ENCODE assay signal across 8 mouse cellular contexts in genomic region chr4:141254234-141254633, GRCm38 (mm10). TPM values are rescaled to one million over a fixed set of nuclear protein-coding genes. Genes with fewer than 3 reads are reported as not detected.
DNase-seq lines count a peak whose midpoint lies in the region; ATAC-seq and TF ChIP-seq lines count a peak whose summit lies in the region.
"Had no signal": no experiment of that assay in that cellular context is flagged by ENCODE, and none has a peak within 500 bp of the region (broad histone marks: within the 10 kb centered on the region; RNA-seq: fewer than 3 reads in every experiment).

No protein-coding gene starts in this region.

- no peaks in the 10 kb centered on the region for H3K9me3 ChIP-seq in heart, postnatal 0 days (replicated peaks; ENCODE audit: control insufficient read depth, low read length)
- no peaks in the 10 kb centered on the region for H3K9me3 ChIP-seq in neural tube, embryonic 13.5 days
- no peaks in the 10 kb centered on the region for H3K9me3 ChIP-seq in limb, embryonic 10.5 days (replicated peaks)
- no peaks in the 10 kb centered on the region for H3K9me3 ChIP-seq in stomach, postnatal 0 days (ENCODE audit: control insufficient read depth, low read length)
- H3K9me3 ChIP-seq: midbrain, embryonic 12.5 days had no signal

- peak; percentile 58 for ATAC-seq in heart, postnatal 0 days (ENCODE audit: insufficient read depth, low read depth)
- ATAC-seq in neural tube, embryonic 13.5 days (ENCODE audit: low read depth), result peak; percentile 51
- ATAC-seq in stomach, postnatal 0 days (ENCODE audit: low FRiP score, low TSS enrichment), result peak; percentile 39; the same call in 1 of the 2 replicates

- H3K4me2 ChIP-seq in heart, postnatal 0 days (ENCODE audit: low read depth, low read length), result no peak overlapping the region
- no peak overlapping the region for H3K4me2 ChIP-seq in neural tube, embryonic 13.5 days
- no peak overlapping the region for H3K4me2 ChIP-seq in stomach, postnatal 0 days (replicated peaks; ENCODE audit: low read depth)
- H3K4me2 ChIP-seq: midbrain, embryonic 12.5 days had no signal

- TF ChIP-seq EP300 in heart, postnatal 0 days (IDR thresholded peaks at IDR 0.05; ENCODE audit: low read depth), result no peak
- TF ChIP-seq EP300 in stomach, postnatal 0 days (optimal IDR thresholded peaks at IDR 0.05), result no peak

- no peaks in the 10 kb centered on the region for H3K36me3 ChIP-seq in heart, postnatal 0 days (replicated peaks; ENCODE audit: control insufficient read depth, insufficient read depth, low read length)
- no peaks in the 10 kb centered on the region for H3K36me3 ChIP-seq in neural tube, embryonic 13.5 days
- no peaks in the 10 kb centered on the region for H3K36me3 ChIP-seq in limb, embryonic 10.5 days
- no peaks in the 10 kb centered on the region for H3K36me3 ChIP-seq in stomach, postnatal 0 days (ENCODE audit: control insufficient read depth, insufficient read depth, low read length)
- H3K36me3 ChIP-seq: midbrain, embryonic 12.5 days had no signal

- TF ChIP-seq CTCF in heart, postnatal 0 days (IDR thresholded peaks at IDR 0.05; ENCODE audit: low read depth), result no peak
- no peak for TF ChIP-seq CTCF in stomach, postnatal 0 days (IDR thresholded peaks at IDR 0.05; ENCODE audit: low read depth)

- H3K9ac ChIP-seq in heart, postnatal 0 days (replicated peaks; ENCODE audit: low read depth, low read length), result no peak overlapping the region
- H3K9ac ChIP-seq in neural tube, embryonic 13.5 days, result no peak overlapping the region
- no peak overlapping the region; the same call in 1 of the 2 replicates for H3K9ac ChIP-seq in stomach, postnatal 0 days (ENCODE audit: low read length)
- H3K9ac ChIP-seq: midbrain, embryonic 12.5 days had no signal

- intact Hi-C loops in heart, postnatal 25 days (cut with DNase I), result no loop called here

- peaks cover under 1% of the 10 kb centered on the region; the same call in 1 of the 2 replicates for H3K27me3 ChIP-seq in heart, postnatal 0 days (ENCODE audit: control insufficient read depth, insufficient read depth, low read length)
- peaks cover 24% of the 10 kb centered on the region for H3K27me3 ChIP-seq in neural tube, embryonic 13.5 days
- peaks cover 40% of the 10 kb centered on the region for H3K27me3 ChIP-seq in limb, embryonic 10.5 days (ENCODE audit: low read depth, poor library complexity, severe bottlenecking)
- no peaks in the 10 kb centered on the region for H3K27me3 ChIP-seq in stomach, postnatal 0 days (ENCODE audit: control insufficient read depth, insufficient read depth, low read length)

- 66% methylated on average over 16 of the region's 16 CpGs for WGBS in heart, postnatal 0 days
- WGBS in neural tube, embryonic 13.5 days, result 57% methylated on average over 16 of the region's 16 CpGs
- WGBS in limb, embryonic 10.5 days, result 87% methylated on average over 16 of the region's 16 CpGs
- 39% methylated on average over 16 of the region's 16 CpGs for WGBS in stomach, postnatal 0 days

- no peak overlapping the region for H3K4me3 ChIP-seq in heart, postnatal 0 days (ENCODE audit: low read depth, low read length)
- no peak overlapping the region for H3K4me3 ChIP-seq in neural tube, embryonic 13.5 days
- H3K4me3 ChIP-seq in limb, embryonic 10.5 days, result no peak overlapping the region
- H3K4me3 ChIP-seq in stomach, postnatal 0 days (ENCODE audit: low read depth, low read length), result no peak overlapping the region
- H3K4me3 ChIP-seq: midbrain, embryonic 12.5 days had no signal

- no peak overlapping the region for H3K27ac ChIP-seq in heart, postnatal 0 days (ENCODE audit: low read depth)
- H3K27ac ChIP-seq in neural tube, embryonic 13.5 days (replicated peaks), result peak overlapping the region; percentile 49
- H3K27ac ChIP-seq in limb, embryonic 10.5 days, result peak overlapping the region; percentile 44
- peak overlapping the region; percentile 40; the same call in 1 of the 2 replicates for H3K27ac ChIP-seq in stomach, postnatal 0 days (replicated peaks)
- H3K27ac ChIP-seq: midbrain, embryonic 12.5 days had no signal

- DNase-seq in heart, postnatal 0 days (ENCODE audit: low spot score), result no peak
- no peak for DNase-seq in heart, postnatal 25 days (ENCODE audit: low spot score)
- DNase-seq in neural tube, embryonic 10.5 days (ENCODE audit: extremely low spot score, low spot score), result no peak
- DNase-seq in limb, embryonic 10.5 days (ENCODE audit: low spot score), result no peak
- peak; percentile 50 for DNase-seq in stomach, postnatal 0 days (ENCODE audit: low spot score)
- DNase-seq in layer of hippocampus, postnatal 10 days (ENCODE audit: low spot score in 2 of 2), result no peak

- H3K4me1 ChIP-seq in heart, postnatal 0 days (ENCODE audit: control insufficient read depth, insufficient read depth), result no peaks in the 10 kb centered on the region
- H3K4me1 ChIP-seq in neural tube, embryonic 13.5 days (replicated peaks), result peaks cover 12% of the 10 kb centered on the region
- H3K4me1 ChIP-seq in limb, embryonic 10.5 days, result peaks cover 26% of the 10 kb centered on the region; the same call in 1 of the 2 replicates
- no peaks in the 10 kb centered on the region for H3K4me1 ChIP-seq in stomach, postnatal 0 days (replicated peaks; ENCODE audit: control insufficient read depth, insufficient read depth)

RNA-seq across cellular contexts. Expression of gene Arhgef19, which starts 14.9 kb away (rescaled TPM):
- total RNA-seq in heart, postnatal 0 days (2014; rRNA removed; ENCODE audit: low replicate concordance), result 0.66 and 2.5 TPM in 2 replicates
- 1.5 and 1.6 TPM in 2 replicates for polyA plus RNA-seq in heart, postnatal 0 days (2015; fragmentation: Nextera tagmentation; extraction: Ambion mirVana)
- 10 to 100 TPM; 28.5 to 36.4 TPM for total RNA-seq in heart, postnatal 25 days (2021)
- polyA plus RNA-seq in neural tube, embryonic 13.5 days (2015; fragmentation: Nextera tagmentation; extraction: Ambion mirVana), result 2.1 and 2.2 TPM in 2 replicates
- 3.7 and 4.7 TPM in 2 replicates for polyA plus RNA-seq in limb, embryonic 10.5 days (2016; fragmentation: Nextera tagmentation; extraction: Ambion mirVana)
- 6.6 and 9.2 TPM in 2 replicates for polyA plus RNA-seq in stomach, postnatal 0 days (2015; fragmentation: Nextera tagmentation; extraction: Ambion mirVana)
- total RNA-seq in layer of hippocampus, postnatal 10 days (2021), result 1 to 10 TPM; 5.8 to 6.7 TPM

RNA-seq across cellular contexts. Expression of gene Rsg1, which starts 40.5 kb away (rescaled TPM):
- total RNA-seq in heart, postnatal 0 days (2014; rRNA removed; ENCODE audit: low replicate concordance), result 13.2 TPM in 1 of 2 replicates, not detected in the other
- polyA plus RNA-seq in heart, postnatal 0 days (2015; fragmentation: Nextera tagmentation; extraction: Ambion mirVana), result 1.3 and 1.6 TPM in 2 replicates
- total RNA-seq in heart, postnatal 25 days (2021), result under 1 TPM; 0.45 to 0.60 TPM
- 6.4 and 7.0 TPM in 2 replicates for polyA plus RNA-seq in neural tube, embryonic 13.5 days (2015; fragmentation: Nextera tagmentation; extraction: Ambion mirVana)
- polyA plus RNA-seq in limb, embryonic 10.5 days (2016; fragmentation: Nextera tagmentation; extraction: Ambion mirVana), result 5.8 and 8.4 TPM in 2 replicates
- 1.8 and 2.3 TPM in 2 replicates for polyA plus RNA-seq in stomach, postnatal 0 days (2015; fragmentation: Nextera tagmentation; extraction: Ambion mirVana)
- total RNA-seq in layer of hippocampus, postnatal 10 days (2021), result 1 to 10 TPM; 2.0 to 3.9 TPM

RNA-seq across cellular contexts. Expression of gene Epha2, which starts 46.8 kb away (rescaled TPM):
- total RNA-seq in heart, postnatal 0 days (2014; rRNA removed; ENCODE audit: low replicate concordance), result 10.1 and 11.7 TPM in 2 replicates
- polyA plus RNA-seq in heart, postnatal 0 days (2015; fragmentation: Nextera tagmentation; extraction: Ambion mirVana), result 1.4 TPM in 2 replicates
- 1 to 10 TPM; 6.8 to 7.7 TPM for total RNA-seq in heart, postnatal 25 days (2021)
- polyA plus RNA-seq in neural tube, embryonic 13.5 days (2015; fragmentation: Nextera tagmentation; extraction: Ambion mirVana), result 1.7 and 2.2 TPM in 2 replicates
- 4.6 and 5.6 TPM in 2 replicates for polyA plus RNA-seq in limb, embryonic 10.5 days (2016; fragmentation: Nextera tagmentation; extraction: Ambion mirVana)
- polyA plus RNA-seq in stomach, postnatal 0 days (2015; fragmentation: Nextera tagmentation; extraction: Ambion mirVana), result 3.9 and 4.9 TPM in 2 replicates
- total RNA-seq in layer of hippocampus, postnatal 10 days (2021), result 1 to 10 TPM; 2.5 to 2.7 TPM
